Mouse (Mus musculus) cerebellum, adult 11 months (tissue): ENCODE measurements at regions not wholly inside any gene's neighbourhood (a gene's known extent, or its start where the extent isn't known, plus 50 kb on each side); places are given as distances from the start of the nearest gene placed in this dataset.
"Not testable (repeated sequence)": the region's sequence is repeated elsewhere in the genome, so short reads cannot be mapped to it uniquely, and the experiment has no call there.

Experiments
- DNase-seq: peaks from one replicate; pipeline ENCODE4 v3.0.0; 2022

DNA sequence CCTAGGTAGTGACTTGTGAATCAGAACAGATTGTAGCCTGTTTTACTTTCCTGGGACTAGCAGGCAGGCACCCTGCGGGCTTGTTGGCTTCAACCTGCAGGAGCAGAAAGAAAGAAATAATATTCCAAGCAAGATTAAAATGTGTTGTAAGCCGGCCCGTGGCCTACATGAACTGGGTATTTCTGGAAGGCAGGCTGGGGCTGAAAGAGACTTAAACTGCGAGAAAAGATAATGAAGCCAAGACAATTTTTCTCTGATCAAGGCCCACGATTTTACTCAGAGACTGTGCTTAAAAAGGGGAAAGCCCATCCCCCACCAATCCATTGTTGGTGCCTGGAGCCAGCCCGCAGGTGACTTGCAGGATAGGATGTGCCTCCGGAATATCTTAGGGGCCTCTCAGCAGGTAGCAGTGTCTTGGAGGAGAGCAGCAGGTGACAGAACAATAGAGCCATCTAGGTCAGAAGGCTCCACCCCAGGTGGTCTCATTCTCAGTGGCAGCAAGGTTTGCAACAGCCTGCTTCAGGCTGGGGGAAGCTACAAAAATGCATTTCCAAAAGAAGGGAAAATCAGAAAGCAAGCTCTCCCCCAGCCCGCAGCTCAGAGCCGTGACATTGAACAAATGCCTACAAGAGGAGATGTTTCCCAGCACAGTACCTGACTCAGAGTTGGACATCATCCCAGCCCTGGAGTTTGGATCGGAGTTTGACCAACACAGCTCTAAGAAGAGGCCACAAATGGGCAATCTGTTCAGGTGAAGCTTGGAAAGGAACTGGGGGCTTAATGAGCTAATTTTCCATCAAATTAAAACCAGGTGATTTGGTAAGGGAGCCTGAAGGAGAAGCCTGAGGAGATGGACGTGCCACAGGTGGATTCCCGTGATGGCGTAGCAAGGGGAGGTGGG, 121.4 kb upstream of the Slc1a3 start:
- peak; percentile 67 for DNase-seq

DNA sequence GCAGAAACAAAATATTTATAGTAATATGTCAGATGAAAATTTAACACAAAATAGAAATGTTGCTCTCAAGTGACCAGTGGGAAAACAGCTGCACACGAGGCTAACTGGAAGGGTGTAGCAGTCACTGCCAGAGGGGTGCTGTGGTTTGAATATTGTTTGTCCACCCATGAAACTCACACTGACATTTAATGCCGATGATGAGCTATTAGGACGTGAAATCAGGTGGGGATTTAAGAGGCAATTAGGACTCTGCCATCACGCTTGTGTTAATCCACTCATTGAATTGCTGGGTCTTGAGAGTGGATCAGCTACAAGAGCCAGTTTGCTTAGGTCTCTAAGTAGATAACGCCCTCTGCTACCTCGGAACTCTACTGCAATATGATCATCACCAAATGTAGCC, 114.3 kb upstream of the Slc1a3 start:
- no peak for DNase-seq

DNA sequence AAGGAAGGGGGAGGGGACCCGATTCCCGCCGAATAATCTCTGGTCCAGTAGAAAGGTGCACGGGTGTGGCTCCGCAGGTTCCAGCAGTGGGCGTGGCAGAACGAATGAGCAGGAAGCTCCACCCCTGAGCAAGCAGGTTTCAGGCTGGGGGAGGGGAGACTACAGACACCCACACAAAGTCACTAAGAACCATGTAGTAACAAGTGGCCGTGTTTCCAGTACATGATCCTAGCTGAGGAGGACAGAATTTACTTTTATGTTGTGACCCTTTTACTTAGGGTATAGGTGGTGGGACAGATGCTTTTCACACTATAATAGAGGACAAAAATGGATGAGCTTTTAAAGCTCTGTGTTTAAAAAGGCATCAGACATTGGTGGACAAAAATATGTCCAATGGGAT, 112.2 kb upstream of the Slc1a3 start:
- not testable (repeated sequence) for DNase-seq

DNA sequence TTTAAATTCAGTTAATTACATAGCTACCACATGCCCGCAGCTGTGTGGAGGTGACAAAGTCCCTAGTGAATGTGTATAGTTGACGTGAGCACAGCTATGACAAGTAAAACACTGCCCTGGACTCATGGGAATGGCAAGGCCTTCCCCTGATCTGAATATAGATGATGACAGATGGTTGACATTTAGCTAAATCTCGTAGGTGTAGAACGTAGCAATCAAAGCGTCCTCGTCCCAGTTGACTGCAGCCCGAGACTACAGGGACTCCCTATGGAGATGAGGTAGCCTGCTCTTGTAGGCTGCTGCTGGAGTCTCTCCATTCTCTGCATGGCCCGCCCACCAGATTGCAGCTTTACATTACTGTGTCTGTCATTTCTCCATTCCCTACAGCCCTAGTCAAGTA, 107.0 kb upstream of the Slc1a3 start:
- no peak for DNase-seq

DNA sequence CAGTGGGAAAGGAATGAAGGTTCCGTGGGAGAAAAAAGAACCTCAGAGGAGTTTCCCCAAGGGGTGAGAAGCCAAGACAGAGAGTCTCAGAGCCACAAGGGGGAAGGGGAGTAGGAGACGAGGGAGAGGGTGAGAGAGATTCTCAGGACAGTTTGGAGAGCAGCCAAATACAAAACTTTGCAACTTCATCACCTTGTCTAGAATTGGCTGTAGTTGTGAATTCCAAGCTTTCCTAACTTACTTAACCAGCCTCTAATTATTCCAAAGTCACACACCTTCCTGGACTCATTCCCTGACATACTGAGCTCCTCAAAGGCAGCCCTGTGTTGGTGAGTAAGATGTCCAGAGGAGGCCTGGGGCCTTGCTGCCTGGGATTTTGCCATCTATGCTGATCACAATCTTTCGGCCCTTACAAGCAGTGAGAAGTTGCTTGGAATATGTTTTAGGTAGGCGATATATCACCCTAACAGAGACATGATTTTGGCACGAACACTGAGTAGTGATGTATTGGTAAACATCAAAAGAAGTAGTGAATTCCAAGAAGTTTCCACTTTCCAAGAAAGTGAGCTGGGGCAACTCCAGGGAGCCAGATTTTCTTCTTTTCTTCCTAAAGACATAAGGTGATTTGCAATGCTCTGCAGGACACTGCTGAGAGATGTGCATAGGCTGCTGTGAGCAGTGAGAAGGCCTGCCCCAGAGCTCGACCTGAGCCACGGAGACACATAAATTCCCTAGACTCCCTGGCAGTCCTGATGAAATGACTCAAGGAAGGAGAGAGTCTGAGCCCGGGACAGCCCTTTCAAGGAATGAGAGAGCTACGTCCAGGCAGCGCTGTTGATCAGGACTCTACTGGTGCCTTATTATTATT, 106.2 kb upstream of the Slc1a3 start:
- DNase-seq: no peak

DNA sequence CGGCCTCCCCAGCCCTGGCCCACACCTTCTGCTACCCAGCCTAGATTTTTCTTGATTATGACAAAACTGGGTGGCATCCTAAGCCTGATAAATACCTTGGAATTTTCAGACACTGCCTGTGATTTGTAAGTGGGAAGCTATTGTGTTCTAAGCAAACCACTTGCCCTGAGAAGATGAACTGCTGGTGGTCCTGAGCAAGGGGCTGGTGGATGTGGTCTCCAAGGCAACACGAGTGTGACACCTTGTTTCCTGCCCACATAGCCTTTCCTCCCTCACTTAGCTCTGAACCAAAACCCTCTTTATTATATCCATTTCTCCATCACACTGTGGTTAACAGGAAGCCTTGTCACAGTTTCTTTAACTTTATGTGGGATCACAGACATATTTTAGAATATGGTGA, 105.4 kb upstream of the Slc1a3 start:
- no peak for DNase-seq

DNA sequence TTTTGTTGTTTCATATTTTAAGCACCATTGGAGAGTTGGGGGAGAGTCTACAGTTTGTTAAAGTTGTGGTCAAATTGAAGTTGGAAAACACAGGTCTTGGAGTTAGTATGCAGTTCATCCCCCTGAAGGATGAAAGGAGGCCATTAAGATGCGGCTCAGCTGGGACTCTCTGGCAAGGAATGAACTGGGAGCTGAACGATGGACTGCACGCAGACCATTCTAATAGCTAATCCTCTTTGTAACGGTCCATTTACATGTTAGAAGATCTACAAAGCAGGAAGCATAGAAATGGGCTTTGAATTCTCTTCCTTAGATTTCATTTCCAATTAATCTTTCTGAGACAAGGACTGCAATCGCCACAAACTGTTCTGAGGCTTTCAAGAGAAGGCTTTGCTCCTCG, 104.7 kb upstream of the Slc1a3 start:
- no peak for DNase-seq

DNA sequence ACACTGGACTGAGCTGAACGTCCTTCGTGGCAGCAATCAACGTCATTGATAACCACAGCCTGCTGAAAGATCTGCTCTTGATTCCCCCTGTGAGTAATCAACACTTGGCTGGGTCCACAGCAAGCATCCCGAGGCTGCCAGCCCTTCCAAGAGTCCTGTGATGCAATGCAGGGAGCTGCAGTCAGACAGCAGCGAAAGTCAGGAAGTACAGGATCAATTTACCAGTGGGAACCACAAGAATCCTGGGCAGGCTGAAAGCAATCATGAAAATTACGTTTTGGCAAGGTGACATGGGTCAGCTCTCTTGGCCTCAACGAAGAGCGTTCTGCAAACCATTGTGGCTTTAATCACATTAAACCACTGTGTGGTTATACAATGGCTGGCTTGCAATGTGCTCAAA, 95.8 kb upstream of the Slc1a3 start:
- DNase-seq: no peak

DNA sequence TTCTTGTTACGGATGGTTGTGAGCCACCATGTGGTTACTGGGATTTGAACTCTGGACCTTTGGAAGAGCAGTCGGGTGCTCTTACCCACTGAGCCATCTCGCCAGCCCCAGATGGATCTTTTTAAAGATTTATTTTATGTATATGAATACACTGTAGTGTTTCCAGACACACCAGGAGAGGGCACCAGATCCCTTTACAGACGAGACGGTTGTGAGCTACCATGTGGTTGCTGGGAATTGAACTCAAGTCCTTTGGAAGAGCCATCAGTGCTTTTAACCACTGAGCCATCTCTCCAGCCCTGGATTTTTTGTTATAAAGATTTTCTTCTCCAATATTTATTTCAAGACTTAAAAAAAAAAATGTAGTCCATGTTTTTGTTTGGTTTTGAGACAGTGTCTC, 95.0 kb upstream of the Slc1a3 start:
- not testable (repeated sequence) for DNase-seq

DNA sequence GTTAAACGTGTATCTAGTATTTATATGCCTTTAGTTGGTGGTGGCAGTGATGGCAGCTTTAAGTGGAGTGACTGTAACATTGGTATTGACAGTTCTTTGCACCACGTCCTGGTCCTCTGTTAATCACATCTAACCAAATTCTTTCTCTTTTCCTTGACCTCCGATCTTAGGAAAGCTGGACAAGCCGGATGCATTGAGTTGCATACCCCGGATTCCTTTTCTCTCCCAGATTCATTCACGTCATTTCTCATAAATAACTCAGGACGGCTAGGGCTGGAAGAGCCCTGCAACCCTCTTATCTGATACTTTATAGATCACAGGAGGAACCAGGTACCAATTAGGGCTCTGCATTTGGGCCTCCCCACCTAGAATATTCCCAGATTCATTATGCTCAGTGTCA, 91.5 kb upstream of the Slc1a3 start:
- DNase-seq: no peak

DNA sequence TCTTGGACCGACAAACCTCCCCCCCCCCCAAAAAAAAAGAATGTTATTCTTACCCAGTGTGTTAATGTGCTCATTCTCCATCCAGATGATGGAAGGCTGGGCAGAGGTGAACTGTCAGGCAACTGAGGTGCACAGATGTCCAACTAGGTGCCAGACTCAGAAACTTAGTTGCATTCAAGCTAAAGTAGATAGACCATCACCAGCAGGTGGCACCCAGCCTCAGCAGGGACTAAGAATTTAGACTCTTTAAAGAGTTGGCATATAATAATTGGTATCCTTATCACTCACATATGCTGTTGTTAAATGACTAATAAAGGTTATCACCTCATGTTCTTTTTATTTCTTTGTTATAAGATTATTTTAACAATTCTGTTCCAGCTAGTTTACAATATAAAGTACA, 86.5 kb upstream of the Slc1a3 start:
- DNase-seq: no peak

DNA sequence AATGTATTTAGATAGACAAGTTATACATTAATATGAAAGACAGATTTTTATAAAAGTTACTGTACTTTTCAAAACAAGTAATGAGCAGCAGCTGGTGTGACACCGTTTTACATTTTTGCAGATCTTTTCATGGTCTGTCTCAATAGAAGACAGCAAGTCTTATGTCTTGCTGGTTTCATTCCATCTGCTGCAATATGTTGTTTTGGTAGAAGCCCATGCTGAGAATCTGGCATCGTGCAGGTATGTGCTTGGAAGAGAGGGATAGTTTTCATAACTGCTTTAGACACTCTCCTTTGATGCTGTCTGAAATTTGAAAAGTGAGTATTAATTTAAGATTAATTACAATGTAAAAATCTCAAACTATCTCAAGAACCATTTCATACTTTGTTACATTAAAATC, 81.5 kb upstream of the Slc1a3 start:
- peak; percentile 74 for DNase-seq

DNA sequence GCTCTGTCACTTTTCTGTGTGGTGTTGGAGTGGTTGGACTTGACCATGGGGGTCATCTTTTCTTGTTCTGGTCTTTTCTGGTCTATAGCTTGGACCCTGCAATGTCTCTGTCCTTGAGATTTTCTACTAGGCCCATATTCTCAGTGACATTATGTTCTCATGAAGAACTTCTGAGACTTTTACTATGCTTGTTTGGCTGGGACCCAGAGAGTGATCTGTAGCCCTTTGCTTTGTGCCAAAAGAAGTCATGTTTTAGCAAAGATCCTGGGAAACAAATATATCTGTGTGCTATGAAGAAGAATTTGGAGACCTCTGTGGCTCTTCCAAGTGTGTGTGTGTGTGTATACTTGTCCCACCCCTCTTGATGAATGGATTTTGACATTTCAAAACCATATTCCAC, 79.4 kb upstream of the Slc1a3 start:
- no peak for DNase-seq

DNA sequence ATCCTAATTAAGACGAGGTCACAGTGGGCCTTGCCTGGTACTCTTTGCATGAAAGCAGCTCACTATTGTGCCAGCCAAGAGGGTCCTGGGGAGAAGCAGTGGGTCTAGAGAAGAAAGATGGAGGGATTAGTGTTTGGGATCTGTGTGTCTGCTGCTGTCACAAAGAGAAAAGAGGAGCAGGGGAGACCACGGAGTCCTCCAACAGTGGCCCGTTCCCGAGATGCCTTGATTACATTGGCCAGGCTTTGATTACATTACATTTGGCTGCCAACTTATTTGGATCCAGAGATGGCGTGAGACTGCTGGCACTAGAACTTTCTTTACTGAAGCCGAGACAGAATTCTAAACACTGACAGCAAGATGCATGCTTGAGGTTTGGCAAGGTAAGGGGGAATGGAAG, 78.4 kb upstream of the Slc1a3 start:
- no peak for DNase-seq

DNA sequence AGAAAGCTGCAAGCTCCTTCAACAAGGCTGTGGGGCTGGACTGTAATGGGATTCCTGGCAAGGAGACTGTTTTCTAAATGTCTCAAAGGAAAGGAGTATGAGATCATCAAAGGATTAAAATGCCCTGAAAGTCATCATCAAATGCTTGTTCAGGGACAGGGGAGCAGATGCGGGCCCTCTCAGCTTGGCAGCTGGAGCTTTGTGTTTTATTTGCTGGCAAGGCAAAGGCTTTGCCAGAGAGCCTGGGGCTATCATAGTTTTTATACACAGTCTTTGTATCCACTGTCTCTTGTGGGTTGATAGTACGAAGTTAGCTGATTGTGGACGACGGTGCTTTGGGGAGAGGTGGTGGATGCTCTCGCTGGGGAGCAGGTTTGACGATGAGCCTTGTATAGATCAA, 75.0 kb upstream of the Slc1a3 start:
- DNase-seq: no peak

DNA sequence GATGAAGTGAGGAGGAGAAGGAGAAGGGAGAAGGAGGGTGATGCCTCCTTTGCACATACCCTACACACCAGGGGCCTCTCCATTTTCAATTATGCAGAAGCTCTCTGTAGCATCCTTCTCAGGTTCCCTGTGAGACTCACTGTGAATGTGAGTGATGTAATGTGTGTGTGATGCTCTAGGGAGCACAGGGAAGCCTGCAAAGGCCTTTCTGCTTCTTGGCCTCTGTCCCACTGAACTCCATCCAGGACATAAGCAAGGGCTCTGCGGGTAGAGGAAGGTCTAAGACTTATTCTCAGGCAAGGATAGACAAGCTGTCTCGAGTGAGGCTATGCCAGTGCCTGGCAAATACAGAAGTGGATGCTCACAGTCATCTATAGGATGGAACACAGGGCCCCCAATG, 73.0 kb upstream of the Slc1a3 start:
- DNase-seq: no peak

DNA sequence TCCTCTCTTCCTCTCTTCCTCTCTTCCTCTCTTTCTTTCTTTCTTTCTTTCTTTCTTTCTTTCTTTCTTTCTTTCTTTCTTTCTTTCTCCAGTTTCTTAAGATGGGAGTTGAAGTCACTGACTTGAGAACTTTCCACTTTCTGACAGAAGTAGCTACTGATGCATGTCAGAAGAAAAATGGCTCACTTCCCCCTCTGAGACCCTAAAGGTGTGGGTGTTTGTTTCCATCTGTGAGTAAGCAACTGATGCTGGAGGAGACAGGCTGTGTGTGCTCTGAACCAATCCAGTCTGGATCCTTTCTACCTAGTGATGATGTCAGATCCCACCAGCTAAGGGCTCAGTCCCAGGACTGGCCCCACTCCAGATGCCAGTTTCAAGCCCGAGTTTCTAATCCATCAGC, 72.5 kb upstream of the Slc1a3 start:
- no peak for DNase-seq

DNA sequence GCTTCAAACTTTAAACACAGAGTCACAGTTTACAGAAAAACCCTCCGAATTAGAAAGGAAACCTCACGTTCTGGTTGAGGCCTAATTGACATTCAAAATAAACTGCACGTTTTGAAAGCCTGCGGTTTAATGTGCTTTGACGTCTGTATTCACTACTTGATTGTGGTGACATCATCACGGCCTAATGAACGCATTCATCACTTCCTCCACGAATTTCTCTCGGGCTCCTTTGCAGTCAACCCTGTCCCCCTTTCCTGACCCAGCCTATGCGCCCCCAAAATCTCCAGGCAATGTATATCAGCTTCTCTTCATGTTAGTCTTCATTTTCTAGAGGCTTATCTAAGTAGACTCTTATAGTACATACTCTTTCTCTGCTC, 71.6 kb upstream of the Slc1a3 start:
- no peak for DNase-seq

DNA sequence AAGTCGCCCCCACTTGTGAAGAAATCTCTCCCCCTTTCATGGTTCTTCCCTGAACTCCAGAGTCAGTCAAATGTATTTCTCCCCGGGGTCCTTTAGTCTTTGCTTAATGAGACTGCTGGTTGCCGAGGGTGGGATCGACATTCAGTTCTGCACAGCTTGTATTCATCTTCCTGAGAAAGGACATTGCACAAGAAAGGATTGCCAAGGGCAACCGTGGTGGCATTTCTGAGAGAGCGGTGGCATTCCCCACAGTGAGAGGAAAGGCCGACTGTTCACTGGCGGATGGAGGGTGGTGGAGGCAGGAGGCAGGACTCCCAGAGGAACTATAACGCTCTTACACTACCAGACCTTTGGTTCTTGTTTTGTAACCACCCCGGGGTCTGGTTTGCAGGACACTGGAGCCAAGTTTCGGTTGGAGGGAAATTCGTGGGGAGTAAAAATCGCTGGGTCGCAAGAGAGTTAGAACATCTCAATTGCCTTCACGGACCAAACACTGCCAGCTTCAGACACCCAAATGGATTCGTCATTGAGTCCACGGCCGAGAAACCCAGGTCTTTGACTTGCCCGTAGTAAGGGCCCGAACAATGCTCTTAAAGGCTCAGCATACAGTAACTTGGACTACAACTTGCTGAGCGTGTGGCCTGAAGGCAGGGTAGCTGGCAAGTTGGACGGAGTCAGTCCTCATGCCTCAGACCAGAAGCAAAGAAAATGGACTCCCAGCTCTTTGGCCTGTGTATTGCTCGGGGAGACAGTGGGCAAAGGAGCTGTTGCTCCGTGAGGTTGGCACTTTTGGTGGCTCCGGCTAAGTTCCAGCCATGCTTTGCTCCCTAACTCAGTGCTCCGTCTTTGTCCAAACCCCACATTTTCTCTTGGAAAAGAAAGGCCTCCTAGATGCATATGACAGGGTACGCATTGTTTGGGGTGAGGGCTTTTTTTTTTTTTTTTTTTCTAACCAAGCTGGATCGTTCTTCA, 70.9 kb upstream of the Slc1a3 start:
- DNase-seq: no peak

DNA sequence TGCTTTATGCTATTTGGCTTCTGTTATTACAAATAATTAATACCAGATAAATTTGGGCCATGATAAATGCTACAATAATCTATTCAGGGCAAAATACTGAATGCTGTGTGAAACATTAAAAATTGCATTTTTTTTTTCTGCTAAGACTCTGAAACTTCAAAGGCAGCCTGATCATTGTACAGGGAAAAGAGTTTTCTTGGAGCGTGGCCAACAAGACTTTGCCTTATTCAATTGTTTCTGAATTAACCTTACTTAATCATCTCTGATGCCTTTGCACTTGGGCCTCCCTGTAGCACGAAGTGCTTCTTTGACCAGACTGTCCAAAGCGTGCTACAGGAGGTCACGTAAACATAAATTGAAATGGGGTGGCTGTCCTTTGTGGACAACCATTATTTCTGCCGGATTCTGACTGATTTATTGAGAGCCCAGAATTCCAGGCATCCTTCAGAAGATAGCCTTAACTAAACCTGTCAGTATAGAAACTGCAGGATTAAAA, 69.9 kb upstream of the Slc1a3 start:
- no peak for DNase-seq

DNA sequence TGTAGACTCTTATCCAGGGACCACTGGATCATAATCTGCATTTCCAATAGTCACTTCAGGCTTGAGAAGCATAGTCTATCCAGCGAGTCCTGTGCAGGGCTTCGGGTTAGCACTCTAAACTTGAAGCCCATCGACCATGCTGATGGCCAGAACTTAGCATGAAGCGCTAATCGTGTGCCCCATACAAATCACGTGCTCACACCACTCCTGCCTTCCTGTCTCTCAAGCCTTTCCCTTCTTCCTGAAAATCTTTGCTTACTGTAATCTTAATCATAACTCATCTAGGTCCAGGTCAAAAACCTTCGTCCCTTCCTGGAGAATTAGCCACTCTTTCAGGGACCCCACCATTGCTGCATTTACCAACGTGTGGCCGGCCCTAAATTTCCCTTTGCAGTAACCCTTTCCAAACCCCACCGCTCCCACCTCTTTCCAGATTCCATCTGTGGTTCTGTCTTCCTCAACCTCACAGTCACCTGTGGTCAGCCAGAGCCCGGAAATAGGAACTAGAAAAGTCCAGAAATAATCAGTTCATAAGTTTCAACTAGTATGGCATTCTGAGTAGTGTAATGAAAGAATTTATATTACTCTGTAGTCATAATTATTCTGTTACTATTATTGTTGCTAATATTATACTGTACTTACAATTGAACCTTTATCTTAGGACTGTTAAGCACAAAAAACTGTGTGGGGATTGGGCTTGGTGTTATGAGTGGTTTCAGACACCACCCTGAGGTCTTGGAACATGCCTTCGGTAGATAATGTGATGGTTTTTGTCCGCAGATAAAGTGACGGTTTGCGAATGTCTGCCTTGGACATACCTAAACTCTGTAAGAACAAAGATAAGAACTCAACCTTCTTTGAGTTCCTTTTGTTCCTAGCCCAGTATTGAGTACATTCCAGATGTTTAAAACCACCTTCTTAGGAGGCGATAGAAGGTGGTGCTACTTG, 57.3 kb upstream of the Slc1a3 start:
- DNase-seq: no peak

DNA sequence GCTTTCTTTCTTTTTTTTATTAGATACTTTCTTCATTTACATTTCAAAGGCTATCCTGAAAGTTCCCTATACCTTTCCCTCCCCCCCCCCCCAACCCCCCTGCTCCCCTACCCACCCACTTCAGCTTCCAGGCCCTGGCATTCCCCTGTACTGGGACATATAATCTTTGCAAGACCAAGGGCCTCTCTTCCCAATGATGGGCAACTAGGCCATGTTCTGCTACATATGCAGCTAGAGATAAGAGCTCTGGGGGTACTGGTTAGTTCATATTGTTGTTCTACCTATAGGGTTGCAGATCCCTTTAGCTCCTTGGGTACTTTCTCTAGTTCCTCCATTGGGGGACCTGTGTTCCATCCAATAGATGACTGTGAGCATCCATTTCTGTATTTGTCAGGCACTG, 55.6 kb upstream of the Slc1a3 start:
- not testable (repeated sequence) for DNase-seq
